Mouse (Mus musculus): ENCODE results near the gene Brd1. TPM values are rescaled to one million over a fixed set of nuclear protein-coding genes. Genes with fewer than 3 reads are reported as not detected.
A peak's percentile ranks its signal among the peaks of the same experiment; 100 is the strongest.
"Not testable (repeated sequence)": the region's sequence is repeated elsewhere in the genome, so short reads cannot be mapped to it uniquely, and the experiment has no call there.

Gene Brd1
- polyA plus RNA-seq (2021), result 41.7 TPM

DNA sequence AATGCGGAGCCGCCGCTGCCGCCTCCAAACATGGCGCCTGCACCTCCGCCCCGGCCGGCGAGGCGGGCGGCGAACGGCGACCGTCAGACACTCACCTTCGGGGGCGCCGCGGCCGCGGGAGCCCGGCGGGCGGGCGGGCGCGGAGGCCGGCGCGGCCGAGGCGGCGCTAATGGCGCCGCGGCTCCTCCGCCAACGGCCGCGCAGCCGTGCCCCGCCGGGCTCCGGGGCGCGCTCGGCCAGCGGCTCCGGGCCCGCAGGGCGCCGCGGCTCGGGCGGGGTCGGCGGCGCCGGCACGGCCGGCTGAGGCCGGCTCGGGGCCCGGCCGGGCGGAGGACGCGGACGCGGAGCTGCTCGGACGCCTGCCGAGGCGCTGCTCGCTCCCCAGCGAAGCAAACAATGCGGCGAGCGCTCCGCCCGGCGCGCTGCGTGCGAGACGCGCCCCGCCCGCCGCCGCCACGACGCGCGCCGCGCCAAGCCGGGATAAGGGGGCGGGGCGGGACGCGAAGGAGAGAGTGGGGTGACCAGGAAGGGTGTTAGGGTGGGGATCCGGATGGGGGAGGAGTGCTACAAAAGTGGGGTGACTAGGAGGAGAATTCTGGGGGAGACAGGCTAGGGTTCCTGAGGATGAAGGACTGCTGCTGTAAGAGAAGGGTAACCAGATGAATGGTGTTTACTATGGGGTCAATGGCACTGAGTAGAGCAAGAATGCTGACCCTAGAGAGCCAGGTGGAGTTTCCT lies at the start of gene Brd1:
Gene Brd1 (minus strand): TSS at position 400 of the 738 bp plus-strand sequence.
- ChIA-PET CTCF (no interaction called here), POLR2A (no interaction called here)
- no peaks in the 10 kb centered on the region for H3K27me3 ChIP-seq
- TF ChIP-seq CTCF (IDR thresholded peaks at IDR 0.05), result no peak
- in situ Hi-C loops (cut with MboI; ENCODE audit: low pct_unique_long_range_greater_than_20kb), result no loop called here
- DNase-seq (ENCODE audit: low read depth, low spot score), result no peak
- ATAC-seq, result peak; percentile 79

DNA sequence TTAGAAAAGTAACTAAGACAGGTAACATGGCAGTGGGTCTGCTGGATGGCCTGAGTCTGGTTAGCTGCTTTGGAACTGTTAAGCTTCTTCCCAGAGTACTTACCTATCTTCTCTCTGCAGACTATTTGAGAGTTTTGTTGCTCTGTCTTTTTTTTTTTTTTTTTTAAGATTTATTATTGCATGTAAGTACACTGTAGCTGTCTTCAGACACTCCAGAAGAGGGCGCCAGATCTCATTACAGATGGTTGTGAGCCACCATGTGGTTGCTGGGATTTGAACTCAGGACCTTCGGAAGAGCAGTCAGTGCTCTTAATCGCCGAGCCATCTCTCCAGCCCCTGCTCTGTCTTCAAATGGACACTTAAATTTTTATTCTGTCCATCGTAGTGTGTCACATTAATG lies 40.6 kb upstream of the Brd1 start:
- CTCF ChIA-PET, result interaction anchor here (0.8 kb wide), 1 partner anchor 22 kb away, joined by 3 read pairs; no protein-coding TSS in a partner anchor
- POLR2A ChIA-PET; in situ Hi-C loops (cut with MboI; ENCODE audit: low pct_unique_long_range_greater_than_20kb); H3K27me3 ChIP-seq; DNase-seq (ENCODE audit: low read depth, low spot score); ATAC-seq: not testable (repeated sequence)
- peak; percentile 37 for TF ChIP-seq CTCF (IDR thresholded peaks at IDR 0.05)

DNA sequence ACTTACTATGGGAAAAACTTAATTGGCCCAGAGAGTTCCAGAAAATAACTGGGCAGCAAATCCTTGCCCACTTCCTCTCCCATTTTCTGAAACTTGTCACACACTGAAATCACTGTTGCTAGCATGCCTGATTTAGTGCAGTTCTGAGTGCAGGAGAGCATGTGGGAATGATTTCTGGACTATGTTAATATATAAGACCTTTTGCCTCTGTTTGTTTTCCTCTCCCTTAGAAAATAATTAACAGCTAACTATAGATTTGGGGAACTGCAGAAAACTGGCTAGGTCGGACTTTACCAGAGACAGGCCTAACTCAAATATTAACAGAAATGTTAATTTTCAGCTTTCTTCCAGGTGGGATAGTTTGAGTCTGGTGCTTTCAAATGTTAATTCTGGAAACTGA lies 34.5 kb upstream of the Brd1 start:
- H3K27me3 ChIP-seq, result no peaks in the 10 kb centered on the region
- CTCF ChIA-PET, result no interaction called here
- TF ChIP-seq CTCF (IDR thresholded peaks at IDR 0.05), result no peak
- DNase-seq (ENCODE audit: low read depth, low spot score) (no peak), ATAC-seq (no peak)
- POLR2A ChIA-PET, result no interaction called here
- in situ Hi-C loops (cut with MboI; ENCODE audit: low pct_unique_long_range_greater_than_20kb), result no loop called here

DNA sequence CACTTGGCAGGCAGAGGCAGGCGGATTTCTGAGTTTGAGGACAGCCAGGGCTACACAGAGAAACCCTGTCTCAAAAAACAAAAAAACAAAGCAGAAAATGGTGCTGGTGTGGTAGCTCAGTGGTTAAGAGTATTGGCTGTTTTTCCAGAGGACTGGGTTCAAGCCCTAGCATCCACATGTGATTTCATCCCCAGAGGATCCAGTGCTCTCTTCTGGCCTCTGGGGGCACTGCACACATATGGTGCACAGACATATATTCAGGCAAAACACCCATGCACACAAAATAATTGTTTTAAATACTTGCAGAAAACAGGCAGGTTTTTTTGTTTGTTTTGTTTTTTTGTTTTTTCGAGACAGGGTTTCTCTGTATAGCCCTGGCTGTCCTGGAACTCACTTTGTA lies 32.1 kb upstream of the Brd1 start:
- CTCF ChIA-PET; H3K27me3 ChIP-seq; DNase-seq (ENCODE audit: low read depth, low spot score); in situ Hi-C loops (cut with MboI; ENCODE audit: low pct_unique_long_range_greater_than_20kb); ATAC-seq: not testable (repeated sequence)
- POLR2A ChIA-PET, result interaction anchor here (0.6 kb wide), 1 partner anchor 133 kb away, joined by 3 read pairs; no protein-coding TSS in a partner anchor
- peak; percentile 55 for TF ChIP-seq CTCF (IDR thresholded peaks at IDR 0.05)

DNA sequence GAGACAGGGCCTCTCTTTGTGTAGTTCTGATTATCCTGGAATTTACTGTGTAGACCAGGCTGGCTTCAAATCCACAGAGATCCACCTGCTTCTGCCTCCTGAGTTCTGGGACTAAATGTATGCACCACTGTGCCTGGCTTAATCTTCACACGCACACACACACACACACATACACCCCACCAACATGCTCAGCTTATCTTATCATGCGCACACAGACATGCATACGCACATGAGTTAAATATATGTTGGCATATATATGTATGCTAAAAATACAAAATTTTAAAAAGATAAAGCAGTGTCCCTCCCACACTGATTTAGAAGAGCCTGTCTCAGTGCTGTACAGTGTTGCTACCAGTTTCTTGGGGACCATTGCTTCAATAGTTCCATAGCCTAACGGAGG lies 27.5 kb upstream of the Brd1 start:
- in situ Hi-C loops (cut with MboI; ENCODE audit: low pct_unique_long_range_greater_than_20kb), result no loop called here
- ATAC-seq (no peak), DNase-seq (ENCODE audit: low read depth, low spot score) (no peak)
- POLR2A ChIA-PET, result no interaction called here
- CTCF ChIA-PET, result no interaction called here
- no peak for TF ChIP-seq CTCF (IDR thresholded peaks at IDR 0.05)
- no peaks in the 10 kb centered on the region for H3K27me3 ChIP-seq

DNA sequence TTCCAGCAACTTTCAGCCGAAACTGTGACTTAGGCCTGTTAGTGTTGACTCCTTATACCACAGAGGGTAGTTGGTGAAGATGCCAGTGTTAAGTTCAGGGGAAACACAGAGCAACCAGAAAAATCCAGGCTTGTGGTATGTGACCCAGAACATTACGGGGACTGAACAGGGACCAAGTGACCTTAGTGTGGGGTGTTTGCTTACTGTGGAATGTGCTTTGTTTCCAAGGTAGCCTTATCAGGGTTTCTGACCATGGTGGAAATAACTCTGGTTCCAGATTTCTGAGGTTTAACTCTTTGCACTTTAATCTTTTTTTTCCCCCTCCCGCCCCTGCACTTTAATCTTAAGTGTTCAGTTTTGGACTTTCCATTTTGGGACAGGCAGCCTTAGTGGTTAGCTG lies 24.0 kb upstream of the Brd1 start:
- ChIA-PET POLR2A (no interaction called here), CTCF (no interaction called here)
- DNase-seq (ENCODE audit: low read depth, low spot score) (no peak), ATAC-seq (no peak)
- in situ Hi-C loops (cut with MboI; ENCODE audit: low pct_unique_long_range_greater_than_20kb), result no loop called here
- no peak for TF ChIP-seq CTCF (IDR thresholded peaks at IDR 0.05)
- H3K27me3 ChIP-seq, result no peaks in the 10 kb centered on the region

DNA sequence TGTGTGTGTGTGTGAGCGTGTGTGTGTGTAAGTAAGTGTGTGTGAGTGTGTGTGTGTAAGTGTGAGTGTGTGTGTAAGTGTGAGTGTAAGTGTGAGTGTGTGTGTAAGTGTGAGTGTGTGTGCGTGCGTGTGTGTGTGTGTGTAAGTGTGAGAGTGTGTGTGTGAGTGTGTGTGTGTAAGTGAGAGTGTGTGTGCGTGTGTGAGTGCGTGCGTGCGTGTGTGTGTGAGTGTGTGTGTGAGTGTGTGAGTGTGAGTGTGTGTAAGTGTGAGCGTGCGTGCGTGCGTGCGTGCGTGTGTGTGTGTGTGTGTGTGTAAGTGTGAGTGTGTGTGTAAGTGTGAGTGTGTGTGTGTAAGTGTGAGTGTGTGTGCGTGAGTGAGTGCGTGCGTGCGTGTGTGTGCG lies 21.7 kb upstream of the Brd1 start:
- ATAC-seq, result no peak
- TF ChIP-seq CTCF (IDR thresholded peaks at IDR 0.05), result no peak
- no peak for DNase-seq (ENCODE audit: low read depth, low spot score)
- CTCF ChIA-PET, result no interaction called here
- POLR2A ChIA-PET, result no interaction called here
- H3K27me3 ChIP-seq, result no peaks in the 10 kb centered on the region
- in situ Hi-C loops (cut with MboI; ENCODE audit: low pct_unique_long_range_greater_than_20kb), result no loop called here

DNA sequence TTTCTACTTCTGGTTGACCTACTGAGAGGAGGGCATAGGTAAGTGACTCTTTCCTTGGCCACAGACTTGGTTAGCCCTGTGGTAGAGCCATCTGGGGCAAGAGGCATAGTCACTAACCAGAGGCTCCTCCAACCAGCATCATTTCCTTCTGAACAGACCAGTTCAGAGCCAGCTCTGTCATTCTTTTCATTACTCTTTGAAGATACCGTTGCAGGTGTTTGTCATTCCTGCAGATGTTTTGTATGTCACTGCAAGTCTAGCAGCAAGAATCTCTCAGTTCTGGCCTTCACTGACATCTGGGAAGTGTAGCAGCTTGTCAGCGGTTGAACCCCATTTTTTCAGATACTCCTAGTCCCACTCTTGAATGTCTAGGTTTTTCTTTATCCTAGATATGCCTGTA lies 20.9 kb upstream of the Brd1 start:
- in situ Hi-C loops (cut with MboI; ENCODE audit: low pct_unique_long_range_greater_than_20kb), result no loop called here
- ChIA-PET POLR2A (no interaction called here), CTCF (interaction anchor here (0.7 kb wide), 1 partner anchor 15 kb away, joined by 3 read pairs; no protein-coding TSS in a partner anchor)
- DNase-seq (ENCODE audit: low read depth, low spot score) (no peak), ATAC-seq (no peak)
- no peak for TF ChIP-seq CTCF (IDR thresholded peaks at IDR 0.05)
- no peaks in the 10 kb centered on the region for H3K27me3 ChIP-seq

DNA sequence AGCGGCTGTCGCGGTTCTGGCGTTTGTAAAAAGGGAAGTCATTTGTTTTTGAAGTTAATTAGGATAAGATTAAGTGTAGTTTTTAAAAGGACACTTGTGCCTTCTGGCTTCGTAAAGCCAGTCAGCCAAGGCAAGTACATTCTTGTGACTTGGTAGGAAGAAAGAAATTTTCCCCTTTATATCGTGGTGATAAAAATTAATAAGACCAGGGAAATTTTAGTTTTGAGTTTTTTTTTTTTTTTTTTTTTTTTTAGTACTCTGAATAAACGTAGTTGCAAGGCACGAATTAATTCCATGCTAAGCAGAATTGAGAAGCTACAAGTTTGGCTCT lies 18.3 kb upstream of the Brd1 start:
- CTCF ChIA-PET, result no interaction called here
- in situ Hi-C loops (cut with MboI; ENCODE audit: low pct_unique_long_range_greater_than_20kb), result no loop called here
- POLR2A ChIA-PET, result interaction anchor here (0.7 kb wide), 1 partner anchor 327 kb away, joined by 3 read pairs; no protein-coding TSS in a partner anchor

DNA sequence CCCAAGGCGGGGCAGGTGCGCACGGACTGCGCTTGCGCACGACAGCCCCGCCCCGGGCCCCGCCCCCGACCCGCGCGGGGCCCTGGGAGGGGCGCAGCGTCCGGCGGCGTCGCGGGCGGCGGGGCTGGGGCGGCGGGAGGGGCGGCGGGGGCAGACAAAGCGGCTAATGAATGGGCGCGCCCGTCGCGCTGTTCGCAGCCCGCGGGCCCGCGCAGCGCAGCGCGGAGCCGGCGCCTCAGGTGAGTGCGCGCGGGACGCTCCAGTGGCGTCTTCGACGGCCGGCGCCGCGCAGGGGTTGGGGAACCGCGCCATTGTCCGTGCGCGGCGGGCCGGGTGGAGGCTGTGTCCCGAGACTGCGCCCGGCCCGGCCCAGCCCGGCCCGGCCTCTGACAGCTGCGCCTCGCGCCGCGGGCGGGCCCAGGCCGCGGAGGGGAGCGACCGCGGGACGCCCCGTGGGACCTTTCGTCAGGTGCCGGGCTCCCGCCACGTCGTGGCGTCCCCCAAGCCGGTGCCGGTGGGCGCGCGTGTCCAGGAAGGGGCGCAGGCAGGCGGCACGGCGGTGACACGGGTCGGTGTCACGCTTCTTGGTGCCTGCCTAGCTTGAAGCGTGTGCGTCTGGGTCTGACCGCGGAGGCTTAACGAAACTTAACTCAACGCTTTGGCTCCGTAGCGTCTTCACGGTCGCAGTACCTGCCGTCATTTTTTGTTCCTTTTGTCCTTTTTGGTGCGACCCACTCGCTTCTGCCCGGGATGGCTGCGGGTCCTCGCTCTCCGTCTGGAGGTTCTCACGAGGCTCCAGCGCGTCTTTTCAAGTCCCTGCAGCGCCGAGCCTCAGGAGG lies 17.8 kb upstream of the Brd1 start, which contains the start of gene Zbed4:
Gene Zbed4 (plus strand): TSS at position 97 of the 839 bp plus-strand sequence.
- ATAC-seq (peak; percentile 73), DNase-seq (ENCODE audit: low read depth, low spot score) (no peak)
- in situ Hi-C loops (cut with MboI; ENCODE audit: low pct_unique_long_range_greater_than_20kb), result no loop called here
- POLR2A ChIA-PET, result no interaction called here
- TF ChIP-seq CTCF (IDR thresholded peaks at IDR 0.05), result no peak
- CTCF ChIA-PET, result no interaction called here
- peaks cover 6% of the 10 kb centered on the region for H3K27me3 ChIP-seq

More for the DNA sequence above, 18.3 kb upstream of the Brd1 start:
- DNase-seq (ENCODE audit: low read depth, low spot score), result no peak
- no peak for ATAC-seq
- no peak for TF ChIP-seq CTCF (IDR thresholded peaks at IDR 0.05)
- H3K27me3 ChIP-seq, result peaks cover 4% of the 10 kb centered on the region

Measured in Patski (cell line).